Mouse (Mus musculus) forebrain, postnatal 0 days (tissue): ENCODE measurements around the gene Tmem39b. TPM values are rescaled to one million over a fixed set of nuclear protein-coding genes. Genes with fewer than 3 reads are reported as not detected.
A peak's percentile ranks its signal among the peaks of the same experiment; 100 is the strongest.

ENCODE experiments used
- ATAC-seq: fragments of 200-750 bp; cut with Nextera tagmentation; 2 replicates; pipeline ENCODE4 v1.8.0; 2017; ENCODE audit warnings: mild to moderate bottlenecking, moderate library complexity
- DNase-seq: peaks from one replicate; pipeline ENCODE4 v3.0.0-alpha.2; 2015
- H3K27ac ChIP-seq: fragments of 300-500 bp; sonication (generic); 2 replicates; pipeline ENCODE4 v1.5.1; 2014; ENCODE audit warnings: low read depth, mild to moderate bottlenecking, antibody characterized with exemption, low read length, moderate library complexity, mixed read lengths
- H3K27me3 ChIP-seq: fragments of 300-500 bp; sonication (generic); 2 replicates; pipeline ENCODE4 v1.6.1; 2014; ENCODE audit warnings: mild to moderate bottlenecking, low read length, mixed read lengths; ENCODE audit not compliant: insufficient read depth
- H3K36me3 ChIP-seq: fragments of 300-500 bp; sonication (generic); 2 replicates; pipeline ENCODE4 v1.6.1; 2014; ENCODE audit warnings: mild to moderate bottlenecking, moderate library complexity; ENCODE audit not compliant: insufficient read depth
- H3K4me1 ChIP-seq: fragments of 300-500 bp; sonication (generic); 2 replicates; pipeline ENCODE4 v1.6.1; 2014; ENCODE audit warnings: antibody characterized with exemption; ENCODE audit not compliant: insufficient read depth
- H3K4me2 ChIP-seq: fragments of 300-500 bp; sonication (generic); 2 replicates; pipeline ENCODE4 v1.6.1; 2014; ENCODE audit warnings: low read depth, mild to moderate bottlenecking, moderate library complexity
- H3K4me3 ChIP-seq: fragments of 300-500 bp; sonication (generic); 2 replicates; pipeline ENCODE4 v1.5.1; 2014; ENCODE audit warnings: low read depth, low read length, mixed read lengths
- H3K9ac ChIP-seq: fragments of 300-500 bp; sonication (generic); 2 replicates; pipeline ENCODE4 v1.6.1; 2014; ENCODE audit warnings: mild to moderate bottlenecking
- H3K9me3 ChIP-seq: fragments of 300-500 bp; sonication (generic); 2 replicates; pipeline ENCODE4 v1.6.1; 2016; ENCODE audit warnings: low read length
- CTCF ChIP-seq: sonication (generic); IDR thresholded peaks from 2 replicates; pipeline ENCODE4 v1.5.1; 2016; ENCODE audit warnings: antibody characterized with exemption, control low read depth, low read depth
- WGBS: fragments of 180-500 bp; shearing (Covaris S2); extraction: QIAGEN DNeasy Blood & Tissue Kit; methylation state at CpG from one replicate; pipeline ENCODE4 v1.1.7; 2014; 5-methylcytosine and 5-hydroxymethylcytosine counted together
- polyA plus RNA-seq: library from polyadenylated mRNA; unstranded; fragments of >200 nt; fragmentation: Nextera tagmentation; extraction: Ambion mirVana; gene quantifications from 2 replicates; pipeline ENCODE4 v1.2.1, GENCODE M21; 2015
- total RNA-seq: library from RNA; depleted of rRNA; stranded (reverse); fragments of >200 nt; gene quantifications from 2 replicates; pipeline ENCODE4 v1.2.3, GENCODE M21; 2014; rRNA removed

Tmem39b gene
- total RNA-seq = 17.2 and 23.0 TPM in 2 replicates
- 15.3 and 16.1 TPM in 2 replicates for polyA plus RNA-seq

DNA sequence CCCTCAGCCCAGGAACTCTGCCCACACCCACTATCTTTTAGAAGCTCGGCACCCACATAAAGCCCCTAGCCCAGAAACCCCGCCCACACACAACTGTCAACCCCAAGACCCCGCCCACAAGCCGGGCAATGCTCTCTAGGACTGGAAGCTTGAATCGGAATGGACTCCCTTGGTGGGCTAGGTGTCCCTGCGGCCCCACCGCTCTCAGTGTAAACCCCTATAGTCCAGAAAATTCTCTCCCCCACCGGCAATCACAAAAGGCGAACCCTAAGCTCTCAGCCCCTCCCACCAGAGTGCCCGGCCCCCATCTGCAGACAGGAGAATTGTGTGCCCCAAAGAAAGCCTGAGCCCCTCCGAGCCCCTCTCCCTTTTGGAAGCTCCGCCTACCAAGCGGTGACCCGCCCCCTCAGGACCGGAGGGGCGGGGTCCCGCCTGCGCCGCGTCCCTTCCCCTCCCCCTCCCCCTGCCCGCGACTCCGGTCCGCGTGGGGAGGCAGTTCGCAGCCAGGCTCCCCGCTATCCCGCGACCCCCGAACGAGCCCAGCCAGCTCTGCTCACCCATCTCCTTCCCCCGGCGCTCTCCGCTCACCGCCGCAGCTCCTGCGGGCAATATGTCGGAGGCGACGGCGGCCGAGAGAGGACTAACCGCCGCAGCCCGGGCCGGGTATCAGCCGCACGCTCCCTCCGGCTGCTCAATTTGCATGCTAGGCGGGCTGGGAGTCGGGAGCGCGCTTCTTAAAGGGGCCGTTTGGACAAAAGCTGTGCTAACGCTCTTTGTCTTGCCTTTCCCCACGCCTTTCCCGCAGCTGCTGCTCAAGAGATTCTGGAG lies at the start of gene Tmem39b:
Gene Tmem39b (minus strand): TSS at position 681 of the 828 bp plus-strand sequence.
- ATAC-seq = peak; percentile 92
- Histone ChIP-seq H3K4me1 (peaks cover 9% of the 10 kb centered on the region), H3K4me3 (peak within 1 kb of the TSS; percentile 81), H3K4me2 (peak within 1 kb of the TSS; percentile 63), H3K27me3 (no peaks in the 10 kb centered on the region), H3K9me3 (no peaks in the 10 kb centered on the region), H3K9ac (peak within 1 kb of the TSS; percentile 82), H3K27ac (peak within 1 kb of the TSS; percentile 99), H3K36me3 (peaks cover 26% of the 10 kb centered on the region)
- DNase-seq = peak; percentile 97
- no peak for TF ChIP-seq CTCF
- 1% methylated on average over 53 of the region's 57 CpGs for WGBS

DNA sequence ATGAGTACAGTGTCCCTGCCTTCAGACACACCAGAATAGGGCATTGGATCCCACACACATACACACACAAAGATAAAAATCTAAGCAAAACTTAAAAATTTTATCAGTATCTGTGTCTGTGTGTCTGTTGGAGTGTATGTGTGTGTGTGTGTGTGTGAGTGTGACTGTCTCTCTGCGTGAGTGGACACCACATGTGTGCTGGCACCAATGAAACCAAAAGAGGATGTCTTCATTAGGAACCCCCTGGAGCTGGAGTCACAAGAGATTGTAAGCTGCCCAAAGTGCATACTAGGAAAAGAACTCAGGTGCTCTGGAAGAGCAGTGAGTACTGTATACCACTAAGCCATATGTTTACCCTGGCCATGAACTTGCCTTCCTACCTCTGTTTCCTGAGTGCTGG lies 49.5 kb upstream of the Tmem39b start:
- H3K4me1 ChIP-seq = peaks cover 6% of the 10 kb centered on the region; the same call in 1 of the 2 replicates
- H3K27ac ChIP-seq = no peak overlapping the region
- H3K4me3 ChIP-seq = no peak overlapping the region
- H3K27me3 ChIP-seq = no peaks in the 10 kb centered on the region
- WGBS = 76% methylated on average over 1 of the region's 1 CpGs
- no peak overlapping the region for H3K4me2 ChIP-seq
- H3K9me3 ChIP-seq = no peaks in the 10 kb centered on the region
- H3K9ac ChIP-seq = no peak overlapping the region
- no peaks in the 10 kb centered on the region for H3K36me3 ChIP-seq
- no peak for TF ChIP-seq CTCF
- ATAC-seq = no peak
- DNase-seq = no peak

- WGBS = 32% methylated on average over 2 of the region's 2 CpGs
- TF ChIP-seq CTCF = no peak
- peaks cover 11% of the 10 kb centered on the region for H3K4me1 ChIP-seq
- ATAC-seq (no peak), DNase-seq (no peak)
- H3K27me3 ChIP-seq = no peaks in the 10 kb centered on the region
- peak overlapping the region; percentile 88 for H3K9ac ChIP-seq
- peak overlapping the region; percentile 100; the same call in 1 of the 2 replicates for H3K27ac ChIP-seq
- peak overlapping the region; percentile 71 for H3K4me2 ChIP-seq
- H3K9me3 ChIP-seq = no peaks in the 10 kb centered on the region
- H3K4me3 ChIP-seq = peak overlapping the region; percentile 79
- no peaks in the 10 kb centered on the region for H3K36me3 ChIP-seq
Observed at GRCm38 (mm10) chr4:129743494-129743893, 46.9 kb upstream of the Tmem39b start.

DNA sequence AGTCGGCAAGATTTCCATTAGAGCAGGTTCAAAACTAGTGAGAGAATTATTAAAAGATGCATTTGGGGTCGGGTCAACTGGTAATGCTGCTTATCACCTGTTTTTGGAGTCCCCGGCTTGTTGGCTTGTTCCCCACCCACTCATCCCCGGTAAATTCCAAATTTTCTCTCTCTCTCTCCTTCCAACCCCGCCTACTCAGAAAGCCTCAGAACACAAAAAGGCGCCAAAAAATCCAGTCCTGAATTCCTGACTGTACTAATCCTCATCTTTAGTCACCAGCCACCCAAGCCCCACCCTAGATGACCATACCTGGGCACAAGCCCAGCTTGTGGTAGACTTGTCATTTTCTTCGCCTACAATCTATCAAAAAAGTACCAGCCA lies 46.4 kb upstream of the Tmem39b start:
- 5% methylated on average over 7 of the region's 7 CpGs for WGBS

GRCm38 (mm10) chr4:129742232-129743009 lies 45.8 kb upstream of the Tmem39b start, which contains the start of gene Khdrbs1:
TSS of gene Khdrbs1 (minus strand) at chr4:129742303.
- TF ChIP-seq CTCF = no peak
- Histone ChIP-seq H3K4me3 (peak within 1 kb of the TSS; percentile 79), H3K9ac (peak within 1 kb of the TSS; percentile 88), H3K27me3 (no peaks in the 10 kb centered on the region), H3K4me1 (peaks cover 11% of the 10 kb centered on the region), H3K9me3 (no peaks in the 10 kb centered on the region), H3K27ac (peak within 1 kb of the TSS; percentile 100), H3K36me3 (no peaks in the 10 kb centered on the region), H3K4me2 (peak within 1 kb of the TSS; percentile 71)
- under 1% methylated on average over 71 of the region's 76 CpGs for WGBS
- ATAC-seq (peak; percentile 96), DNase-seq (peak; percentile 100)

More for the DNA sequence above, 46.4 kb upstream of the Tmem39b start:
- Histone ChIP-seq H3K36me3 (no peaks in the 10 kb centered on the region), H3K9me3 (no peaks in the 10 kb centered on the region), H3K9ac (peak overlapping the region; percentile 88), H3K27me3 (no peaks in the 10 kb centered on the region), H3K4me3 (peak overlapping the region; percentile 79), H3K27ac (peak overlapping the region; percentile 100), H3K4me1 (peaks cover 11% of the 10 kb centered on the region), H3K4me2 (peak overlapping the region; percentile 71)
- ATAC-seq = no peak
- TF ChIP-seq CTCF = no peak
- peak; percentile 55 for DNase-seq

- DNase-seq = no peak
- no peaks in the 10 kb centered on the region for H3K27me3 ChIP-seq
- H3K4me3 ChIP-seq = peak overlapping the region; percentile 79
- peak overlapping the region; percentile 88 for H3K9ac ChIP-seq
- H3K9me3 ChIP-seq = no peaks in the 10 kb centered on the region
- peak overlapping the region; percentile 56 for H3K4me2 ChIP-seq
- 0% methylated on average over 19 of the region's 34 CpGs for WGBS
- peak overlapping the region; percentile 93 for H3K27ac ChIP-seq
- peaks cover 11% of the 10 kb centered on the region for H3K4me1 ChIP-seq
- ATAC-seq = peak; percentile 18; the same call in 1 of the 2 replicates
- TF ChIP-seq CTCF = no peak
- H3K36me3 ChIP-seq = no peaks in the 10 kb centered on the region
Observed at GRCm38 (mm10) chr4:129741974-129742231, 45.3 kb upstream of the Tmem39b start.
